Comparison of ENCODE assay signal across 9 mouse cellular contexts in genomic region chr3:122088054-122088681, GRCm38 (mm10). TPM values are rescaled to one million over a fixed set of nuclear protein-coding genes. Genes with fewer than 3 reads are reported as not detected.
DNase-seq lines count a peak whose midpoint lies in the region; ATAC-seq and TF ChIP-seq lines count a peak whose summit lies in the region.
"Had no signal": no experiment of that assay in that cellular context is flagged by ENCODE, and none has a peak within 500 bp of the region (broad histone marks: within the 10 kb centered on the region; RNA-seq: fewer than 3 reads in every experiment).

No protein-coding gene starts in this region.

- no peak for TF ChIP-seq CTCF in kidney, adult 2 months (conservative IDR thresholded peaks at IDR 0.05; ENCODE audit: insufficient read depth, insufficient read length, low read depth, low read length)
- no peak for TF ChIP-seq CTCF in stomach, postnatal 0 days (IDR thresholded peaks at IDR 0.05; ENCODE audit: low read depth)

- no peak overlapping the region for H3K4me2 ChIP-seq in stomach, postnatal 0 days (replicated peaks; ENCODE audit: low read depth)

- intact Hi-C loops in gastrocnemius, postnatal 36 days (cut with DNase I): no loop called here

- 75% methylated on average over 11 of the region's 11 CpGs for WGBS in kidney, adult 2 months
- WGBS in stomach, postnatal 0 days: 40% methylated on average over 11 of the region's 11 CpGs

- H3K27ac ChIP-seq in kidney, adult 2 months (ENCODE audit: insufficient read depth, low read depth, low read length): no peak overlapping the region
- H3K27ac ChIP-seq in stomach, postnatal 0 days (replicated peaks): peak overlapping the region; percentile 61

- TF ChIP-seq EP300 in stomach, postnatal 0 days (optimal IDR thresholded peaks at IDR 0.05): peak; percentile 42

- ATAC-seq in stomach, postnatal 0 days (ENCODE audit: low FRiP score, low TSS enrichment): peak; percentile 88
- ATAC-seq: forebrain, embryonic 14.5 days had no signal

- 0 out of 2 replicates have a peak, but pooled peaks cover 3% of the 10 kb centered on the region for H3K4me1 ChIP-seq in kidney, adult 2 months (ENCODE audit: control insufficient read depth, insufficient read depth, low read length)
- no peaks in the 10 kb centered on the region for H3K4me1 ChIP-seq in stomach, postnatal 0 days (replicated peaks; ENCODE audit: control insufficient read depth, insufficient read depth)

- no peaks in the 10 kb centered on the region for H3K27me3 ChIP-seq in kidney, adult 2 months (replicated peaks; ENCODE audit: control insufficient read depth, insufficient read depth, low read length)
- H3K27me3 ChIP-seq in stomach, postnatal 0 days (ENCODE audit: control insufficient read depth, insufficient read depth, low read length): no peaks in the 10 kb centered on the region

- peak; percentile 50 to 65 for DNase-seq in kidney, postnatal 4 days
- DNase-seq in kidney, adult 2 months: no peak
- DNase-seq in gastrocnemius, postnatal 36 days: peak; percentile 49 to 55
- peak; percentile 34 for DNase-seq in liver
- DNase-seq in stomach, postnatal 0 days (ENCODE audit: low spot score): peak; percentile 42
- no peak for DNase-seq in spleen, postnatal 14 days (ENCODE audit: low spot score in 2 of 2)
- no peak for DNase-seq in thymus, postnatal 10 days (ENCODE audit: low spot score in 2 of 2)
- no peak for DNase-seq in adrenal gland, adult 8-10 months

- no peak overlapping the region for H3K9ac ChIP-seq in stomach, postnatal 0 days (ENCODE audit: low read length)

- no peaks in the 10 kb centered on the region for H3K36me3 ChIP-seq in kidney, adult 2 months (ENCODE audit: control insufficient read depth, insufficient read depth, low read length)
- no peaks in the 10 kb centered on the region for H3K36me3 ChIP-seq in stomach, postnatal 0 days (ENCODE audit: control insufficient read depth, insufficient read depth, low read length)

- no peaks in the 10 kb centered on the region for H3K9me3 ChIP-seq in stomach, postnatal 0 days (ENCODE audit: control insufficient read depth, low read length)

- H3K4me3 ChIP-seq in kidney, adult 2 months (ENCODE audit: insufficient read depth, low read depth, low read length): no peak overlapping the region
- no peak overlapping the region for H3K4me3 ChIP-seq in stomach, postnatal 0 days (ENCODE audit: low read depth, low read length)

- no peak for TF ChIP-seq POLR2A in kidney, adult 2 months (IDR thresholded peaks at IDR 0.05; ENCODE audit: low read depth, low read length)

RNA-seq across cellular contexts. Expression of gene Abca4, which starts 43.9 kb away (rescaled TPM):
- 8.2 and 9.9 TPM in 2 replicates for polyA plus RNA-seq in kidney, adult 2 months (2012; rRNA removed)
- total RNA-seq in gastrocnemius, postnatal 36 days (2021): 1 to 10 TPM in 1 of 2 experiments, under 1 TPM in 1; 0.79 to 1.2 TPM
- 0.44 and 0.46 TPM in 2 replicates for polyA plus RNA-seq in stomach, postnatal 0 days (2015; fragmentation: Nextera tagmentation; extraction: Ambion mirVana)
- total RNA-seq in adrenal gland, adult 8-10 months (2022): 10 to 100 TPM in 1 of 4 experiments, 1 to 10 TPM in 3; 1.3 to 14.0 (median 2.5) TPM

Comparison
In these comparisons a context has a peak if more than half of its experiments do, and no peak if none do; other contexts are left out.
1. DNase-seq: peak in kidney, postnatal 4 days (2 of 2), gastrocnemius, postnatal 36 days (2 of 2), liver (single experiment) and stomach, postnatal 0 days (single experiment); none in kidney, adult 2 months (single experiment), spleen, postnatal 14 days (0 of 2), thymus, postnatal 10 days (0 of 2) and adrenal gland, adult 8-10 months (single experiment).